In genomic region chr9:111095710-111096109, GRCm38 (mm10) we compare ENCODE assay signal across 19 mouse cellular contexts.
"Had no signal": no experiment of that assay in that cellular context is flagged by ENCODE, and none has a peak within 500 bp of the region (broad histone marks: within the 10 kb centered on the region; RNA-seq: fewer than 3 reads in every experiment).

No protein-coding gene starts in this region.

- H3K27ac ChIP-seq: layer of hippocampus, adult 2 months; limb, embryonic 10.5 days; limb, embryonic 13.5 days; liver, embryonic 13.5 days; neural tube, embryonic 12.5 days; neural tube, embryonic 15.5 days; stomach, postnatal 0 days had no signal

- DNase-seq: kidney, adult 9 months; kidney, postnatal 25 days; layer of hippocampus, adult 9-11 months; liver, embryonic 13.5 days; lung, postnatal 14 days; lung, postnatal 4 days; midbrain, embryonic 14.5 days; right cerebral cortex, adult 18-20 months; right cerebral cortex, postnatal 14 days; right cerebral cortex, postnatal 4 days; thymus, adult 2 months; thymus, postnatal 14 days had no signal

- H3K4me1 ChIP-seq: liver, embryonic 13.5 days; neural tube, embryonic 12.5 days had no signal

- H3K36me3 ChIP-seq: limb, embryonic 10.5 days; limb, embryonic 13.5 days; liver, embryonic 13.5 days; neural tube, embryonic 12.5 days; neural tube, embryonic 15.5 days had no signal

- H3K9ac ChIP-seq: limb, embryonic 13.5 days; liver, embryonic 13.5 days; neural tube, embryonic 12.5 days; neural tube, embryonic 15.5 days had no signal

- H3K4me3 ChIP-seq: layer of hippocampus, adult 2 months; limb, embryonic 10.5 days; limb, embryonic 13.5 days; liver, embryonic 13.5 days; neural tube, embryonic 12.5 days; neural tube, embryonic 15.5 days had no signal

- H3K4me2 ChIP-seq: limb, embryonic 13.5 days; liver, embryonic 13.5 days; midbrain, embryonic 11.5 days; neural tube, embryonic 12.5 days; neural tube, embryonic 15.5 days had no signal

- H3K9me3 ChIP-seq: limb, embryonic 10.5 days; limb, embryonic 13.5 days; liver, embryonic 13.5 days; neural tube, embryonic 12.5 days; neural tube, embryonic 15.5 days had no signal

- H3K27me3 ChIP-seq: limb, embryonic 13.5 days; liver, embryonic 13.5 days; neural tube, embryonic 12.5 days; neural tube, embryonic 15.5 days had no signal
